Mouse (Mus musculus): ENCODE data around the gene Gm44790.
"Not testable (repeated sequence)": the region's sequence is repeated elsewhere in the genome, so short reads cannot be mapped to it uniquely, and the experiment has no call there.

Gene Gm44790

GRCm38 (mm10) chr6:86426358-86426757 lies at the start of gene Gm44790:
Gm44790 (plus strand) TSS chr6:86426658.
- no peak for DNase-seq (ENCODE audit: low read depth, low spot score)

- DNase-seq (ENCODE audit: low read depth, low spot score), result no peak
Observed at GRCm38 (mm10) chr6:86378341-86378740, 48.1 kb upstream of the Gm44790 start.

- not testable (repeated sequence) for DNase-seq (ENCODE audit: low read depth, low spot score)
Observed at GRCm38 (mm10) chr6:86380112-86380511, 46.3 kb upstream of the Gm44790 start.

- DNase-seq (ENCODE audit: low read depth, low spot score), result no peak
Observed at GRCm38 (mm10) chr6:86382551-86382950, 43.9 kb upstream of the Gm44790 start.

GRCm38 (mm10) chr6:86383370-86383769 lies 43.1 kb upstream of the Gm44790 start:
- no peak for DNase-seq (ENCODE audit: low read depth, low spot score)

GRCm38 (mm10) chr6:86384692-86385091 lies 41.8 kb upstream of the Gm44790 start:
- DNase-seq (ENCODE audit: low read depth, low spot score), result no peak

- no peak for DNase-seq (ENCODE audit: low read depth, low spot score)
Observed at GRCm38 (mm10) chr6:86385362-86386104, 40.9 kb upstream of the Gm44790 start.

GRCm38 (mm10) chr6:86387313-86387712 lies 39.1 kb upstream of the Gm44790 start:
- DNase-seq (ENCODE audit: low read depth, low spot score), result no peak

- no peak for DNase-seq (ENCODE audit: low read depth, low spot score)
Observed at GRCm38 (mm10) chr6:86388461-86388860, 38.0 kb upstream of the Gm44790 start.

GRCm38 (mm10) chr6:86391326-86391725 lies 35.1 kb upstream of the Gm44790 start:
- DNase-seq (ENCODE audit: low read depth, low spot score), result no peak

- DNase-seq (ENCODE audit: low read depth, low spot score), result no peak
Observed at GRCm38 (mm10) chr6:86393187-86393586, 33.3 kb upstream of the Gm44790 start.

GRCm38 (mm10) chr6:86394078-86394720 lies 32.3 kb upstream of the Gm44790 start:
- no peak for DNase-seq (ENCODE audit: low read depth, low spot score)

- no peak for DNase-seq (ENCODE audit: low read depth, low spot score)
Observed at GRCm38 (mm10) chr6:86395021-86395420, 31.4 kb upstream of the Gm44790 start.

GRCm38 (mm10) chr6:86395969-86396368 lies 30.5 kb upstream of the Gm44790 start:
- no peak for DNase-seq (ENCODE audit: low read depth, low spot score)

- peak; percentile 66 for DNase-seq (ENCODE audit: low read depth, low spot score)
Observed at GRCm38 (mm10) chr6:86396581-86397256, 29.7 kb upstream of the Gm44790 start, which contains the start of gene Pcyox1. Pcyox1 (minus strand) TSS chr6:86397154.

GRCm38 (mm10) chr6:86397257-86397980 lies 29.0 kb upstream of the Gm44790 start:
- no peak for DNase-seq (ENCODE audit: low read depth, low spot score)

GRCm38 (mm10) chr6:86398986-86399385 lies 27.5 kb upstream of the Gm44790 start:
- DNase-seq (ENCODE audit: low read depth, low spot score), result no peak

- no peak for DNase-seq (ENCODE audit: low read depth, low spot score)
Observed at GRCm38 (mm10) chr6:86399995-86400394, 26.5 kb upstream of the Gm44790 start.

GRCm38 (mm10) chr6:86400972-86401371 lies 25.5 kb upstream of the Gm44790 start:
- DNase-seq (ENCODE audit: low read depth, low spot score), result peak; percentile 43

- DNase-seq (ENCODE audit: low read depth, low spot score), result no peak
Observed at GRCm38 (mm10) chr6:86402681-86403607, 23.5 kb upstream of the Gm44790 start.

GRCm38 (mm10) chr6:86403728-86404099 lies 22.7 kb upstream of the Gm44790 start:
- DNase-seq (ENCODE audit: low read depth, low spot score), result peak; percentile 71

All from c-Kit-negative CD71-positive TER-119-positive erythroid progenitor cells, embryonic 14.5 days (primary cell).